Mouse (Mus musculus) forebrain, embryonic 13.5 days (tissue): ENCODE measurements around the gene Grap. TPM values are rescaled to one million over a fixed set of nuclear protein-coding genes. Genes with fewer than 3 reads are reported as not detected.

Source experiments
- ATAC-seq: fragments of 200-750 bp; cut with Nextera tagmentation; 2 replicates; pipeline ENCODE4 v1.8.0; 2017
- H3K27ac ChIP-seq: fragments of 300-500 bp; sonication (generic); 2 replicates; pipeline ENCODE4 v1.5.1; 2015; ENCODE audit warnings: inconsistent platforms, mild to moderate bottlenecking, moderate library complexity
- H3K27me3 ChIP-seq: fragments of 300-500 bp; sonication (generic); 2 replicates; pipeline ENCODE4 v1.6.1; 2015; ENCODE audit warnings: mild to moderate bottlenecking, inconsistent platforms
- H3K36me3 ChIP-seq: fragments of 300-500 bp; sonication (generic); 2 replicates; pipeline ENCODE4 v1.6.1; 2015; ENCODE audit warnings: mild to moderate bottlenecking, inconsistent platforms; ENCODE audit not compliant: poor library complexity, severe bottlenecking
- H3K4me1 ChIP-seq: fragments of 300-500 bp; sonication (generic); 2 replicates; pipeline ENCODE4 v1.6.1; 2015; ENCODE audit warnings: inconsistent platforms
- H3K4me2 ChIP-seq: fragments of 300-500 bp; sonication (generic); 2 replicates; pipeline ENCODE4 v1.6.1; 2015; ENCODE audit warnings: inconsistent platforms, mild to moderate bottlenecking, moderate library complexity
- H3K4me3 ChIP-seq: fragments of 300-500 bp; sonication (generic); 2 replicates; pipeline ENCODE4 v1.5.1; 2015; ENCODE audit warnings: mild to moderate bottlenecking, inconsistent platforms
- H3K9ac ChIP-seq: fragments of 300-500 bp; sonication (generic); 2 replicates; pipeline ENCODE4 v1.6.1; 2015; ENCODE audit warnings: mild to moderate bottlenecking, inconsistent platforms
- H3K9me3 ChIP-seq: fragments of 300-500 bp; sonication (generic); replicated peaks from 2 replicates; pipeline ENCODE4 v1.6.1; 2016; ENCODE audit warnings: inconsistent platforms
- WGBS: fragments of 180-500 bp; shearing (Covaris S2); methylation state at CpG from one replicate; pipeline ENCODE4 v1.1.7; 2015; 5-methylcytosine and 5-hydroxymethylcytosine counted together
- polyA plus RNA-seq: library from polyadenylated mRNA; unstranded; fragments of >200 nt; fragmentation: Nextera tagmentation; extraction: Ambion mirVana; gene quantifications from 2 replicates; pipeline ENCODE4 v1.2.1, GENCODE M21; 2015

Grap gene
- polyA plus RNA-seq, 1 experiment from 2014 or later = 8.2 TPM

GRCm38 (mm10) chr11:61650470-61651265, 2.4 kb upstream of the Grap start:
- WGBS = 87% methylated on average over 9 of the region's 9 CpGs

GRCm38 (mm10) chr11:61652216-61652615, 849 bp upstream of the Grap start:
- H3K36me3 ChIP-seq = no peaks in the 10 kb centered on the region
- no peak for ATAC-seq
- 91% methylated on average over 5 of the region's 5 CpGs for WGBS

More at GRCm38 (mm10) chr11:61650470-61651265, 2.4 kb upstream of the Grap start:
- Histone ChIP-seq H3K27ac (no peak overlapping the region), H3K36me3 (no peaks in the 10 kb centered on the region), H3K4me1 (no peaks in the 10 kb centered on the region), H3K4me3 (no peak overlapping the region), H3K9ac (no peak overlapping the region), H3K27me3 (0 out of 2 replicates have a peak, but pooled peaks cover 2% of the 10 kb centered on the region), H3K9me3 (no peaks in the 10 kb centered on the region), H3K4me2 (no peak overlapping the region)
- no peak for ATAC-seq

DNA sequence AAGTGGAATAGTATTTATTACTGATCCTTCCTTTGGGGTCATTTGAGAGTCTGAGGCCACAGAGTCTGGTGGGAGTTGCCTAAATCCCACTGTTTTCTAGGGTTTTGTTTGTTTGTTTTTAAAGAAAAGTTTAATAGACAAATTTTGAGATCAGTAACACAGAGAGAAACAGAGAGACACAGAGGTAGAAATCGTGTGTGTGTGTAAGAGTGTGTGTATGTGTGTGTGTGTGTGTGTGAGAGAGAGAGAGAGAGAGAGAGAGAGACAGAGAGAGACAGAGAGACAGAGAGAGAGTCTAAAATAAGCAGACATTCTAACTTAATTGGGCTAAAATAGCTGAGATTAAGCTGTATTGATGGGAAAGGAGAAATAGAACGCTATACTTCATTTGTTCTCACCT, 503 bp downstream of the Grap start:
- Histone ChIP-seq H3K27ac (no peak overlapping the region), H3K4me3 (no peak overlapping the region), H3K9me3 (no peaks in the 10 kb centered on the region), H3K9ac (no peak overlapping the region), H3K4me2 (no peak overlapping the region), H3K4me1 (no peaks in the 10 kb centered on the region), H3K27me3 (no peaks in the 10 kb centered on the region), H3K36me3 (no peaks in the 10 kb centered on the region)
- ATAC-seq = no peak
- WGBS = 63% methylated on average over 2 of the region's 2 CpGs

More at GRCm38 (mm10) chr11:61652216-61652615, 849 bp upstream of the Grap start:
- no peak overlapping the region for H3K27ac ChIP-seq
- no peaks in the 10 kb centered on the region for H3K27me3 ChIP-seq
- no peak overlapping the region for H3K4me2 ChIP-seq
- H3K9ac ChIP-seq = no peak overlapping the region
- H3K4me3 ChIP-seq = no peak overlapping the region
- no peaks in the 10 kb centered on the region for H3K4me1 ChIP-seq
- H3K9me3 ChIP-seq = no peaks in the 10 kb centered on the region

DNA sequence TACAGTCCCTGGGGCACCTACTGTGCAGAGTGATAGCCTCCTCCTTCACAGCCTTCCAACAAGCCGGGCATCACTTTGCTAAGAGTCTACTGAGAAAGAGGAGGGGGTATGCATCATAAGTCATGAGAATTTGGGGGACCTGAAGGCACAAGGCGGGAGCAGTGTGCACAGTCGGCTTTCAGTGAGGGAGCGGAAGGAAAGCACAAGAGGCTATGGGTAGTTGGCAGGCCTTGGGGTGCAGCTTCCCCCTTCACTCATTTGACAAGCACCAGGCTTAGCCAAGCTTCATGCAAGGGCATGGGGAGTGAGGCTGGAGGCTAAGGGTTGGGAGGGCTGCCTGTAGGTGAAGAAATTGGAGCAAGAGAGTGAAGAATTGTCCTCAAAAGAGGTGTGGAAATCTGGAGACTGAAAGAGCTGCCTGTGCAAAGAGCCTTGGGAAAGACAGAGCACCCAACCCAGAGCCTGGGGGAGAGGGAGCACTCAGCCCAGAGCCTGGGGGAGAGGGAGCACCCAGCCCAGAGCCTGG, 1.8 kb downstream of the Grap start:
- Histone ChIP-seq H3K4me1 (no peaks in the 10 kb centered on the region), H3K9me3 (no peaks in the 10 kb centered on the region), H3K4me2 (no peak overlapping the region), H3K4me3 (no peak overlapping the region), H3K9ac (no peak overlapping the region), H3K36me3 (no peaks in the 10 kb centered on the region), H3K27ac (no peak overlapping the region), H3K27me3 (no peaks in the 10 kb centered on the region)
- 87% methylated on average over 4 of the region's 4 CpGs for WGBS
- ATAC-seq = no peak

DNA sequence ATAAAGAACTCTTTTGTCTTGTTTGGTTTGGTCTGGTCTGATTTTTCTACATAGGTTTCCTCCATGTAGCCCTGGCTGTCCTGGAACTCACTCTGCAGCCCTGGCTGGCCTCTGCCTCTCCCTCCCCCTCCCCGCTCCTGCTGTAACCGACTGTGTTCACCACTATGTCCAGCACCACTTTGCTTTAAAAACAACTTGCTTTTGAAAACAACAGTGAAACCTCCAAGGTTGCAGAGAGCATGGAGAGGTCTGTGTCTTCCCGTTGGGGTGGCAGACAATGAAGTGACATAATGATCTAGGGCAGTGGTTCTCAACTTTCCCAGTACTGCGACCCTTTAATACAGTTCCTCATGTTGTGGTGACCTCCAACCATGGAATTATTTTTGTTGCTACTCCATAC, 2.6 kb downstream of the Grap start:
- Histone ChIP-seq H3K27ac (no peak overlapping the region), H3K9me3 (no peaks in the 10 kb centered on the region), H3K9ac (no peak overlapping the region), H3K4me3 (no peak overlapping the region), H3K4me1 (no peaks in the 10 kb centered on the region), H3K4me2 (no peak overlapping the region), H3K27me3 (no peaks in the 10 kb centered on the region), H3K36me3 (no peaks in the 10 kb centered on the region)
- 60% methylated on average over 4 of the region's 4 CpGs for WGBS
- ATAC-seq = no peak

GRCm38 (mm10) chr11:61656148-61656850, 3.2 kb downstream of the Grap start:
- H3K27ac ChIP-seq = no peak overlapping the region
- no peaks in the 10 kb centered on the region for H3K36me3 ChIP-seq
- 69% methylated on average over 6 of the region's 6 CpGs for WGBS
- no peak overlapping the region for H3K9ac ChIP-seq
- no peak for ATAC-seq
- H3K4me2 ChIP-seq = no peak overlapping the region
- H3K9me3 ChIP-seq = no peaks in the 10 kb centered on the region
- no peak overlapping the region for H3K4me3 ChIP-seq
- H3K27me3 ChIP-seq = no peaks in the 10 kb centered on the region
- no peaks in the 10 kb centered on the region for H3K4me1 ChIP-seq

DNA sequence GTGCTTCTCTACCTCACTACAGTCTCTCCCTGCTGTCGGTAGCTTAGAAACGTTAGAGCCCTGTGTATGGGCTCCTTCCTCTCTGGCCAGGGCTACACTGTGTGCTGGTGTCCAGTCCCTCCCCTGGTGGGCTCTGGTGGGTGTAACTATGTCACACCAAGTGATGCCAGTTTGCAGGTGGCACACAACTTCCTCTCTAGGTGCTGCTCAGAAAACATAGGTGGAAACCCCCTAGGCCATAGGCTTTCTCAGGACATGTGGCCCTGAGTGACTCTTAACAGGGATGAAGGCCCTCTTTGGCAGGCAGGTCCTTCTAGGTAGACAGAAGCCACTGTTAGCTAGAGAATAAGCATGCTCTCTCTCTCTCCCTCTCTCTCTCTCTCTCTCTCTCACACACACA, 4.4 kb downstream of the Grap start:
- no peaks in the 10 kb centered on the region for H3K9me3 ChIP-seq
- H3K27me3 ChIP-seq = no peaks in the 10 kb centered on the region
- H3K27ac ChIP-seq = no peak overlapping the region
- ATAC-seq = no peak
- no peak overlapping the region for H3K4me3 ChIP-seq
- H3K9ac ChIP-seq = no peak overlapping the region
- no peaks in the 10 kb centered on the region for H3K36me3 ChIP-seq
- no peaks in the 10 kb centered on the region for H3K4me1 ChIP-seq
- WGBS = 70% methylated on average over 2 of the region's 2 CpGs
- no peak overlapping the region for H3K4me2 ChIP-seq

DNA sequence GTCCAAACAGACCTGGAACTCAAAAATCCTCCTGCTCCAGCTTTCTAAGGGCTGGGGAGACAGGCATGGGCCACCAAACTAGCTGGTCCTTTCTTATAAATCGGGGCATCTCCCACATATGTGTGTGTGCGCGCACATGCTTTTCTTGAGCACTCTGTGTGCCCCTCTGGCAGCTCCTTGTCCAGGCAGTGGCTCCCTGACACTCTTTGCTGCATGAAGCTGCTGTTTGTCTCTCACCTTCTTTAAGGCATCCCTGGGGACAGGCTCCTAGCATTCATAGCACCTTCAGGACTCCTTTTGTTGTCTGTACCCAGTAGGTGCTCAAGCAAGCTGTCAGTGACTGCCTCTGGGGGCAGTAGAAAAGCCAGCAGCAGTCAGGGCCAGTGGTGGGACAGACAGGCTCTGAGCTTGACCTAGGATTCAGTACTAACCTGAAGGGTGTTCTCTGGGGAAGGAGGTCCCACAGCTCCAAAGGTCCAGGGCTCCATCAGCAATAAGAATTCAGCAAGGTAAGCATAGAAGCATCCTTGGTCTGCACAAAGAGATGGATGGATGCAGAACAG, 5.4 kb downstream of the Grap start:
- no peaks in the 10 kb centered on the region for H3K27me3 ChIP-seq
- no peaks in the 10 kb centered on the region for H3K9me3 ChIP-seq
- H3K4me1 ChIP-seq = no peaks in the 10 kb centered on the region
- H3K4me2 ChIP-seq = no peak overlapping the region
- H3K27ac ChIP-seq = no peak overlapping the region
- H3K36me3 ChIP-seq = no peaks in the 10 kb centered on the region
- 99% methylated on average over 3 of the region's 3 CpGs for WGBS
- no peak overlapping the region for H3K9ac ChIP-seq
- H3K4me3 ChIP-seq = no peak overlapping the region
- ATAC-seq = no peak

- 88% methylated on average over 4 of the region's 4 CpGs for WGBS
- no peak overlapping the region for H3K27ac ChIP-seq
Measured at GRCm38 (mm10) chr11:61659011-61659858, 6.2 kb downstream of the Grap start.

GRCm38 (mm10) chr11:61660001-61660400, 6.9 kb downstream of the Grap start:
- Histone ChIP-seq H3K4me2 (no peak overlapping the region), H3K4me3 (no peak overlapping the region), H3K9me3 (no peaks in the 10 kb centered on the region), H3K9ac (no peak overlapping the region), H3K4me1 (no peaks in the 10 kb centered on the region), H3K27me3 (no peaks in the 10 kb centered on the region), H3K36me3 (no peaks in the 10 kb centered on the region), H3K27ac (no peak overlapping the region)
- no peak for ATAC-seq
- WGBS = 86% methylated on average over 8 of the region's 8 CpGs

More at GRCm38 (mm10) chr11:61659011-61659858, 6.2 kb downstream of the Grap start:
- Histone ChIP-seq H3K36me3 (no peaks in the 10 kb centered on the region), H3K4me1 (no peaks in the 10 kb centered on the region), H3K4me2 (no peak overlapping the region), H3K4me3 (no peak overlapping the region), H3K9me3 (no peaks in the 10 kb centered on the region), H3K9ac (no peak overlapping the region), H3K27me3 (no peaks in the 10 kb centered on the region)
- ATAC-seq = no peak

DNA sequence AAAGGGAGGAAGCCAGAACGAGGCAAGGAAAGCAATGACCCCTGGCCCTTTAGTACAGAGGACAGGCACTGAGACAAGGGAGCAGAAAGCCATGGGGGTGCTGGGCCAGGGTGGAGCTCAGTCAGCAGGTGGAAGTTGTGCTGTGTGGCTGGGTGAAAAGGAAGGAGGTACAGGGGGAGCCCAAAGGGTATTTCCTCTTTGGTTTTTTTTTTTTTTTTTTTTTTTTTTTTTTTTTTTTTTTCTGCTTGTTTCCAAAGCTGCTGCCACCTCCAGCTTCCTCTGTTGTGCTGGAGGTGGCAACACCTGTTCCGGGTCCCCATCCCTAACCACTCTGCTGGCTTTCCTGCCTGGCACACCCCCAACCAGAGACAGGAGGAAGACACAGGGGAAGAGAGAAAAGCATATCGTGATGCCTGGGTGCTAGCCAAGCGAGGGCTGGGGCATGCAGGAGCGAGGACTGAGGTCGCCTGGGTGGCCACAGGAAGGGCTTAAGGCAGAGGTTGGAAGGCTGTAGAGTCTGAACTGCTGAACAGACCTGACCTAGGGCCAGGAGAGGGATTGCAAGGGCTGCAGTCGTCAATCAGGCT, 7.8 kb downstream of the Grap start:
- no peak overlapping the region for H3K9ac ChIP-seq
- H3K9me3 ChIP-seq = no peaks in the 10 kb centered on the region
- no peaks in the 10 kb centered on the region for H3K36me3 ChIP-seq
- H3K27me3 ChIP-seq = no peaks in the 10 kb centered on the region
- no peaks in the 10 kb centered on the region for H3K4me1 ChIP-seq
- no peak overlapping the region for H3K4me3 ChIP-seq
- ATAC-seq = no peak
- 71% methylated on average over 7 of the region's 7 CpGs for WGBS
- H3K27ac ChIP-seq = no peak overlapping the region
- no peak overlapping the region for H3K4me2 ChIP-seq
